Mouse (Mus musculus) thymus, adult 2 months (tissue): Measurements from ENCODE around the gene Epha7.

Experiments
- CTCF ChIP-seq: fragments of 200-500 bp; IDR thresholded peaks from 2 replicates; pipeline ENCODE4 v1.5.1; 2012; ENCODE audit warnings: mild to moderate bottlenecking, control low read depth, low read length, moderate library complexity, borderline replicate concordance; ENCODE audit not compliant: control insufficient read depth, poor library complexity, insufficient read depth; ENCODE audit errors: extremely low read depth
- POLR2A ChIP-seq: fragments of 200-500 bp; IDR thresholded peaks from 2 replicates; pipeline ENCODE4 v1.6.1; 2012; ENCODE audit warnings: mild to moderate bottlenecking, low read length, control low read depth, moderate library complexity; ENCODE audit not compliant: control insufficient read depth, poor library complexity, insufficient read depth; ENCODE audit errors: extremely low read depth

DNA sequence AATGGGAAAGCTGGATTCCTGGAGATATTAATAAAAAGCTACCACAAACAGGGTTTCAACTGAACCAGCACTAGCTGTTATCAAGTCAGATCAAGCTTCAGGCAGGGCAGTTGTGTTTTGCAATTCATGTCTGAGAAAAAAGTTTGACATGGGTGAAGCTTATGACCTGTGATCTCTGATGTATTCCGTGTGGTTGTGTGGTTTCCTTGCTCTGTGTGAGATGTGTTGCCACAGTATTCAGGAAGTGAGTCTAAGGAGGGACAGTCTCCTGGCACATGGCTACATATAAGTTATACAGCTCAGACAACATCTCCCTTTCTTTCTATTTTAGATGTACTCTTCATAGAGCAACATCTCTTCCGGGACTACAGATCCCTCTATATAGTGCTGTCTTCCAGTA is 99.1 kb downstream of the Epha7 start:
- TF ChIP-seq POLR2A (no peak), CTCF (no peak)
